Mouse (Mus musculus) embryonic facial prominence, embryonic 11.5 days (tissue): ENCODE data around the gene Plin2. TPM values are rescaled to one million over a fixed set of nuclear protein-coding genes. Genes with fewer than 3 reads are reported as not detected.
"Not testable (repeated sequence)": the region's sequence is repeated elsewhere in the genome, so short reads cannot be mapped to it uniquely, and the experiment has no call there.

Experiments
- ATAC-seq: fragments of 200-750 bp; cut with Nextera tagmentation; replicated peaks from 2 replicates; pipeline ENCODE4 v1.8.0; 2017; ENCODE audit warnings: low read depth; ENCODE audit not compliant: insufficient number of reproducible peaks, low FRiP score, low TSS enrichment
- DNase-seq: peaks from one replicate; pipeline ENCODE4 v3.0.0-alpha.2; 2015; ENCODE audit warnings: low spot score
- H3K27ac ChIP-seq: fragments of 300-500 bp; sonication (generic); replicated peaks from 2 replicates; pipeline ENCODE4 v1.5.1; 2014; ENCODE audit warnings: mild to moderate bottlenecking, low read depth, low read length, control low read depth
- H3K27me3 ChIP-seq: fragments of 300-500 bp; sonication (generic); 2 replicates; pipeline ENCODE4 v1.6.1; 2014; ENCODE audit warnings: mild to moderate bottlenecking, low read length, moderate library complexity, mixed read lengths; ENCODE audit not compliant: control insufficient read depth, insufficient read depth
- H3K36me3 ChIP-seq: fragments of 300-500 bp; sonication (generic); replicated peaks from 2 replicates; pipeline ENCODE4 v1.6.1; 2014; ENCODE audit warnings: low read depth, mild to moderate bottlenecking, low read length, moderate library complexity, mixed read lengths; ENCODE audit not compliant: control insufficient read depth, insufficient read depth
- H3K4me1 ChIP-seq: fragments of 300-500 bp; sonication (generic); 2 replicates; pipeline ENCODE4 v1.6.1; 2014; ENCODE audit warnings: low read length, mixed read lengths; ENCODE audit not compliant: control insufficient read depth, insufficient read depth
- H3K4me2 ChIP-seq: fragments of 300-500 bp; sonication (generic); 2 replicates; pipeline ENCODE4 v1.6.1; 2014; ENCODE audit warnings: low read depth, mild to moderate bottlenecking, control low read depth, low read length, moderate library complexity
- H3K4me3 ChIP-seq: fragments of 300-500 bp; sonication (generic); 2 replicates; pipeline ENCODE4 v1.5.1; 2014; ENCODE audit warnings: low read depth, low read length, control low read depth
- H3K9ac ChIP-seq: fragments of 300-500 bp; sonication (generic); replicated peaks from 2 replicates; pipeline ENCODE4 v1.6.1; 2014; ENCODE audit warnings: mild to moderate bottlenecking, control low read depth, low read length
- H3K9me3 ChIP-seq: fragments of 300-500 bp; sonication (generic); replicated peaks from 2 replicates; pipeline ENCODE4 v1.6.1; 2016; ENCODE audit warnings: mild to moderate bottlenecking, low read length, inconsistent platforms, mixed read lengths; ENCODE audit not compliant: control insufficient read depth
- WGBS: fragments of 180-500 bp; shearing (Covaris S2); extraction: QIAGEN DNeasy Blood & Tissue Kit; methylation state at CpG from one replicate; pipeline ENCODE4 v1.1.7; 2014; 5-methylcytosine and 5-hydroxymethylcytosine counted together
- polyA plus RNA-seq: library from polyadenylated mRNA; unstranded; fragments of >200 nt; fragmentation: Nextera tagmentation; extraction: Ambion mirVana; gene quantifications from 2 replicates; pipeline ENCODE4 v1.2.1, GENCODE M21; 2014

Plin2 gene
- polyA plus RNA-seq, 1 experiment from 2014 or later: 79.8 TPM

DNA sequence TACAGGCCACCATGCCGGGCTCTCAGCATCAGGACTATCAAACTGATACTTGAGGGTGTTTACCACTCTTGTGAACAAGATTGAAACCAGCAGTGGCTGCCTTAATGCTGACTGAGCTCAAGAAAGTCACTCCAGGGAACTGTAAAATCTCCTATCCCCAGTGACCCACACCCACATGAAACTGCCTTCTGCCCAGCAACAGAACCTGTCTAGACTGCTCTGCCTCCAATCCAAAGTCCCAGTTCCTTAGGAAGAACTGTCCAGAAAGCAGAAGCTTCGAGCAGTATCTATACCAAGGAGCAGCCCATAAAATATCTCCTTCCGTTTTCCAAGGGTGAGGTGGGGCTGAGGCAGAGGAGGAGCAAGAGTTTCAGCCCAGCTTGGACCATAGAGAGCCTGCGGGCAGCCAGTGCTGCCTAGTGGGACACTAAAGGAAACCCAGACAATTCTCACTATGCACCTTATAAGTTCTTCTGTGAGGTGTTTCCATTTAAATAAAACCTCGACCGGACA, 563 bp downstream of the Plin2 start:
- not testable (repeated sequence) for H3K27ac ChIP-seq, H3K36me3 ChIP-seq, H3K27me3 ChIP-seq, H3K9me3 ChIP-seq, H3K4me1 ChIP-seq, DNase-seq
- peak overlapping the region; percentile 86 for H3K9ac ChIP-seq
- H3K4me3 ChIP-seq: peak overlapping the region; percentile 61
- peak overlapping the region; percentile 71 for H3K4me2 ChIP-seq
- ATAC-seq: peak; percentile 53
- WGBS: 19% methylated on average over 5 of the region's 6 CpGs

DNA sequence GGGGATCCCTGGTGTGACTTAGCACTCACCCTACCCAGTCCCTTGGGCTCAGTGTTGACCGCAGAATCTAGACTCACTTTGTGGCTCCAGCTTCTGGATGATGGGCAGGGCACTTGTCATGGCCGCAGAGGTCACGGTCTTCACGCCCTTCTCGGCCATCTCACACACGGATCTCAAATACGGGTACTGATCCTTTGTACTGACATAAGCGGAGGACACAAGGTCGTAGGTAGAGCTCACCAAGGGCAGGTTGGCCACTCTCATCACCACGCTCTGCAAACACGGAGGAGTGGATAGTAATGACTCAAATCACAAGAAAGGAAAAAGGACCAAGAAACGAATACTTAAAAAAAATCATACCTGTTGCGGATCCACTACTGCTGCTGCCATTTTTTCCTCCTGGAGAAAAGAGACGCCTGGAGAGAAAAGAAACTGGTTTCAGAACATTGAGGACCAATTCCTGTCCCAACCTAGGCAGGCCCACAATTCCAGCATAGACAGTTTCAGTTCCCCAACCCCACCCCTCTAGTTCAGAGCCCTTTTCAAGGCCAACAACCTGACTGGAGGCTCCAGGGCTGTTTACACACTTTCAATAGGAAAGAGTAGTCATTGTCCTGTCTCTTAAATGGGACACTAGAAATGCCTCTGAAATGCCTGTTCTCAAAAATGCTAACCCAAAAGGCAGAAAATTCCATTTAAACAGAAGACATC, 1.4 kb downstream of the Plin2 start:
- Histone ChIP-seq H3K9ac (no peak overlapping the region; the same call in 1 of the 2 replicates), H3K27me3 (no peaks in the 10 kb centered on the region), H3K4me2 (no peak overlapping the region; the same call in 1 of the 2 replicates), H3K4me3 (peak overlapping the region; percentile 61; the same call in 1 of the 2 replicates), H3K4me1 (no peaks in the 10 kb centered on the region), H3K36me3 (no peaks in the 10 kb centered on the region), H3K27ac (no peak overlapping the region), H3K9me3 (no peaks in the 10 kb centered on the region)
- no peak for ATAC-seq
- 97% methylated on average over 14 of the region's 14 CpGs for WGBS
- DNase-seq: no peak

- WGBS: 91% methylated on average over 3 of the region's 3 CpGs
- no peaks in the 10 kb centered on the region for H3K4me1 ChIP-seq
- no peaks in the 10 kb centered on the region for H3K9me3 ChIP-seq
- H3K4me3 ChIP-seq: no peak overlapping the region
- ATAC-seq (no peak), DNase-seq (no peak)
- no peak overlapping the region for H3K9ac ChIP-seq
- H3K36me3 ChIP-seq: no peaks in the 10 kb centered on the region
- H3K27ac ChIP-seq: no peak overlapping the region
- H3K27me3 ChIP-seq: no peaks in the 10 kb centered on the region
- no peak overlapping the region for H3K4me2 ChIP-seq
These were observed 4.3 kb downstream of the Plin2 start for GRCm38 (mm10) chr4:86665596-86665995.

DNA sequence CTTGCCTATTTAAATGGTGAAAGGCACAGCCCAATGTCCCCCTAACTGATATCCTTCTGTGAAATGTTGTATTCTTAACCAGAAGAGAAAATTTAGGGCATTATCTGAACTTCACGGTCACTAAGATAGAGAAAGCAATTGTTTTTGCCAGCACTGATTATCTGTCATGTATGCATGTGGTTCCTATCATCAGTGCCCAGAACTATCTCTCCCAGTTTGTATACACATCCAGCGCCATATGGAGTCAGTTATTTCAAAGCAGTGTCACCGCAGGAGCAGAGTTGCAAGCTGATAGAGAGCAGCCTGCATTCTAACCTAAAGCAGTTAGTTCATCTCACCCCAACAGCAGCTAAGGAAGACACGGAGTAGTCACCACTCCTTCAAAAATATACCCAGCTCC, 5.9 kb downstream of the Plin2 start:
- 42% methylated on average over 4 of the region's 4 CpGs for WGBS
- H3K27me3 ChIP-seq: no peaks in the 10 kb centered on the region
- H3K9ac ChIP-seq: no peak overlapping the region
- no peaks in the 10 kb centered on the region for H3K9me3 ChIP-seq
- no peak overlapping the region for H3K4me2 ChIP-seq
- no peaks in the 10 kb centered on the region for H3K4me1 ChIP-seq
- ATAC-seq (no peak), DNase-seq (peak; percentile 54)
- no peak overlapping the region for H3K27ac ChIP-seq
- H3K4me3 ChIP-seq: no peak overlapping the region
- no peaks in the 10 kb centered on the region; the same call in 1 of the 2 replicates for H3K36me3 ChIP-seq

DNA sequence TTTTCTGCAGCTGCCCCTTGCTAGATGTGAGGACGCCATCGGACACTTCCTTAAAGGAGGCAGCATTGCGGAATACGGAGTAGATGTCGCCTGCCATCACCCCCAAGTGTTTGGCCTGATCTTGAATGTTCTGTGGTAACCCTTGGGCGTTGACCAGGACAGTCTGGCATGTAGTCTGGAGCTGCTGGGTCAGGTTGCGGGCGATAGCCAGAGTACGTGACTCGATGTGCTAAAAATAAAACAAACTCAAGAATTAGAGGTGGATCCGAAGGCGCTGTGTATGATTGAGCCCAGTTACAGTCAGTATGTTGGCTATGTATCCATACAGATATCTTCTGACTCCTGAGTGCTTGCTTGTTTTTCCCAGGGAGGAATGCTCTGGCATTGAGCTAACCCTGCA, 12.7 kb downstream of the Plin2 start:
- DNase-seq (no peak), ATAC-seq (no peak)
- Histone ChIP-seq H3K4me1 (no peaks in the 10 kb centered on the region), H3K36me3 (peaks cover 3% of the 10 kb centered on the region; the same call in 1 of the 2 replicates), H3K9ac (no peak overlapping the region), H3K9me3 (no peaks in the 10 kb centered on the region), H3K27me3 (no peaks in the 10 kb centered on the region), H3K4me3 (no peak overlapping the region), H3K27ac (no peak overlapping the region), H3K4me2 (no peak overlapping the region)
- WGBS: 95% methylated on average over 12 of the region's 12 CpGs

GRCm38 (mm10) chr4:86656410-86656809, 13.4 kb downstream of the Plin2 start:
- not testable (repeated sequence) for H3K27me3 ChIP-seq, ATAC-seq, H3K36me3 ChIP-seq, H3K9me3 ChIP-seq, H3K4me2 ChIP-seq, H3K9ac ChIP-seq, DNase-seq, H3K27ac ChIP-seq, H3K4me3 ChIP-seq, H3K4me1 ChIP-seq
- WGBS: 94% methylated on average over 8 of the region's 8 CpGs

DNA sequence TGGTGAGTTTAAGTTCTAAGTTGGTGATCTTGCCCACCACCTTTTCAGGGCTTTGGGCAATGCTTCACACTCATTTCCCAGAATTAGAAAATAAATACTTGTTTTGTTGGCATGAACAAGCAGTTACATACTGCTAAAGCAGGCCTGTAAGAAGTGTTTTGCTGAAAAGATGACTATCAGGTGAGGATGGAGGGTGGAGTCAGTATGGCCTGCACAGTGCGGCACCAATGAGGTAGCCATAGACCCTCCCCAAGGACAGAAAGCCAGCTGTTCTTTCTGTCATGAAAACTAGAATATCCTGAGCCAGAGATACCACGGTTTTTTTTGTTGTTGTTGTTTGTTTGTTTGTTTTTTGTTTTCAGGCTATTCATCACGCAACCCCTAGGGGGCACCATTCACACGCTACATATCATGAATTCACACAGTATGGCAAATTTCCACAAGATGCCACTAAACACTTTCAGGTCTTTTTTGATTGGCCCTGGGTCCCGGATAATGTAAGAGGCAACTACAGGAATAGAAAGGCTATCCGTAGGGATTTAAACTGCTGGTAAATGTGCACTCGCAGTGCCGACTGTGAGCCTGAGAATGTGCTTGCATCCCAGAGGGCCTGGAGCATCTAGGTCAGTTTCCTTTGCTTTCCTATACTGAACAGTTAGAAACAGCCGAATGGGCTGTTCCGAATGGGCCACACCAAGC, 18.0 kb downstream of the Plin2 start:
- no peaks in the 10 kb centered on the region for H3K4me1 ChIP-seq
- H3K9me3 ChIP-seq: no peaks in the 10 kb centered on the region
- ATAC-seq (no peak), DNase-seq (peak; percentile 10)
- no peaks in the 10 kb centered on the region for H3K27me3 ChIP-seq
- H3K4me2 ChIP-seq: no peak overlapping the region
- WGBS: 67% methylated on average over 10 of the region's 10 CpGs
- no peaks in the 10 kb centered on the region for H3K36me3 ChIP-seq
- no peak overlapping the region for H3K27ac ChIP-seq
- H3K9ac ChIP-seq: no peak overlapping the region
- H3K4me3 ChIP-seq: no peak overlapping the region

GRCm38 (mm10) chr4:86648394-86648793, 21.5 kb downstream of the Plin2 start:
- not testable (repeated sequence) for H3K27me3 ChIP-seq, H3K36me3 ChIP-seq, H3K9ac ChIP-seq, H3K4me3 ChIP-seq, H3K27ac ChIP-seq, H3K9me3 ChIP-seq, H3K4me1 ChIP-seq, H3K4me2 ChIP-seq, DNase-seq, ATAC-seq
- 92% methylated on average over 10 of the region's 13 CpGs for WGBS
